ENCODE assay signal across 12 mouse cellular contexts in genomic region chr9:123006071-123006470, GRCm38 (mm10). TPM values are rescaled to one million over a fixed set of nuclear protein-coding genes. Genes with fewer than 3 reads are reported as not detected.
DNase-seq lines count a peak whose midpoint lies in the region; ATAC-seq and TF ChIP-seq lines count a peak whose summit lies in the region.
"Had no signal": no experiment of that assay in that cellular context is flagged by ENCODE, and none has a peak within 500 bp of the region (broad histone marks: within the 10 kb centered on the region; RNA-seq: fewer than 3 reads in every experiment).

No protein-coding gene starts in this region.

- ATAC-seq in CD4-positive, CD25-positive, alpha-beta regulatory T cell, adult 4 months = peak; percentile 41
- no peak for ATAC-seq in G1E (ENCODE audit: extremely low read depth, insufficient number of reproducible peaks, low FRiP score, poor library complexity, severe bottlenecking)
- ATAC-seq in monocyte, adult 5-6 weeks (replicated peaks; ENCODE audit: insufficient number of reproducible peaks, low FRiP score, low TSS enrichment, poor library complexity, severe bottlenecking) = 0 out of 2 replicates have a peak, but pooled peaks have one; percentile 35
- ATAC-seq: forebrain, embryonic 13.5 days had no signal

- peak; percentile 70 for TF ChIP-seq CTCF in layer of hippocampus, adult 2 months (conservative IDR thresholded peaks at IDR 0.05)
- peak; percentile 28 for TF ChIP-seq CTCF in G1E (IDR thresholded peaks at IDR 0.05; ENCODE audit: low read depth, low read length)

- H3K27ac ChIP-seq in layer of hippocampus, adult 2 months = no peak overlapping the region
- H3K27ac ChIP-seq: forebrain, embryonic 13.5 days; liver, embryonic 15.5 days had no signal

- peaks cover 97% of the 10 kb centered on the region for H3K36me3 ChIP-seq in G1E (replicated peaks)

- H3K9me3 ChIP-seq in G1E (replicated peaks) = no peaks in the 10 kb centered on the region
- H3K9me3 ChIP-seq: forebrain, embryonic 13.5 days; liver, embryonic 15.5 days had no signal

- DNase-seq in layer of hippocampus, adult 2 months (ENCODE audit: low spot score in 2 of 2) = no peak
- DNase-seq in layer of hippocampus, postnatal 10 days (ENCODE audit: low spot score in 2 of 2) = no peak
- DNase-seq in G1E (ENCODE audit: low spot score) = no peak
- no peak for DNase-seq in frontal cortex, postnatal 36 days (ENCODE audit: low spot score in 2 of 2)
- no peak for DNase-seq in spleen, postnatal 4 days (ENCODE audit: low spot score in 2 of 2)
- DNase-seq: cerebellum, adult 11-12 months; heart, postnatal 10 days; spleen, adult 18-20 months had no signal

- no peaks in the 10 kb centered on the region for H3K27me3 ChIP-seq in G1E (ENCODE audit: insufficient read depth, low read length)
- H3K27me3 ChIP-seq: forebrain, embryonic 13.5 days; liver, embryonic 15.5 days had no signal

- H3K4me3 ChIP-seq in layer of hippocampus, adult 2 months = no peak overlapping the region
- H3K4me3 ChIP-seq in G1E (ENCODE audit: low read depth, low read length) = no peak overlapping the region
- H3K4me3 ChIP-seq: forebrain, embryonic 13.5 days; liver, embryonic 15.5 days had no signal

- H3K4me1 ChIP-seq in G1E (ENCODE audit: insufficient read depth, low read depth, low read length) = 0 out of 2 replicates have a peak, but pooled peaks cover 3% of the 10 kb centered on the region
- H3K4me1 ChIP-seq: forebrain, embryonic 13.5 days; liver, embryonic 15.5 days had no signal

RNA-seq across cellular contexts. Expression of gene Tmem42, which starts 15.1 kb away (rescaled TPM):
- 10 to 100 TPM; 24.1 to 25.1 TPM for total RNA-seq in layer of hippocampus, adult 2 months (2021)
- total RNA-seq in layer of hippocampus, postnatal 10 days (2021) = 10 to 100 TPM; 35.0 to 38.8 TPM
- polyA plus RNA-seq in CD4-positive, CD25-positive, alpha-beta regulatory T cell, adult 4 months (2017; shearing (Covaris generic)) = 10 to 100 TPM; 15.1 to 18.6 TPM
- total RNA-seq in G1E (2014; fragmentation: Nextera tagmentation) = 2.8 and 5.1 TPM in 2 replicates
- 8.0 and 8.2 TPM in 2 replicates for total RNA-seq in G1E (2017)
- polyA plus RNA-seq in G1E (2012) = 2.1 and 4.7 TPM in 2 replicates
- total RNA-seq in monocyte, adult 5-6 weeks (2017) = 3.2 to 5.0 TPM (median 3.9 TPM) in 3 replicates

RNA-seq across cellular contexts. Expression of gene Tgm4, which starts 28.5 kb away (rescaled TPM):
- 1 to 10 TPM; 2.9 to 3.7 TPM for total RNA-seq in layer of hippocampus, adult 2 months (2021)
- total RNA-seq in layer of hippocampus, postnatal 10 days (2021) = 1 to 10 TPM in 1 of 2 experiments, under 1 TPM in 1; 0.74 to 1.4 TPM
- polyA plus RNA-seq in CD4-positive, CD25-positive, alpha-beta regulatory T cell, adult 4 months (2017; shearing (Covaris generic)) = 1 to 10 TPM in 1 of 2 experiments, under 1 TPM in 1; 0.83 to 1.7 TPM
- total RNA-seq in G1E (2014; fragmentation: Nextera tagmentation) = not detected in 2 replicates
- total RNA-seq in G1E (2017) = 0.17 and 0.33 TPM in 2 replicates
- polyA plus RNA-seq in G1E (2012) = not detected in 2 replicates
- 0.97 to 1.4 TPM in 2 of 3 replicates, not detected in the other for total RNA-seq in monocyte, adult 5-6 weeks (2017)
- total RNA-seq: heart, postnatal 10 days had no signal
- polyA plus RNA-seq: forebrain, embryonic 13.5 days had no signal

RNA-seq across cellular contexts. Expression of gene Kif15, which starts 55.2 kb away (rescaled TPM):
- total RNA-seq in layer of hippocampus, adult 2 months (2021) = 1 to 10 TPM in 1 of 2 experiments, under 1 TPM in 1; 0.79 to 1.6 TPM
- 1 to 10 TPM; 5.0 to 7.9 TPM for total RNA-seq in layer of hippocampus, postnatal 10 days (2021)
- 1 to 10 TPM; 5.7 to 8.5 TPM for polyA plus RNA-seq in CD4-positive, CD25-positive, alpha-beta regulatory T cell, adult 4 months (2017; shearing (Covaris generic))
- total RNA-seq in G1E (2014; fragmentation: Nextera tagmentation) (255 and 272 TPM in 2 replicates), G1E (2017) (197 and 222 TPM in 2 replicates)
- polyA plus RNA-seq in G1E (2012) = 16.9 and 23.5 TPM in 2 replicates
- 7.2 to 11.6 TPM (median 8.7 TPM) in 3 replicates for total RNA-seq in monocyte, adult 5-6 weeks (2017)

RNA-seq across cellular contexts. Expression of gene 1110059G10Rik, which starts 55.3 kb away (rescaled TPM):
- 10 to 100 TPM; 21.2 to 23.6 TPM for total RNA-seq in layer of hippocampus, adult 2 months (2021)
- 10 to 100 TPM; 18.7 to 22.6 TPM for total RNA-seq in layer of hippocampus, postnatal 10 days (2021)
- polyA plus RNA-seq in CD4-positive, CD25-positive, alpha-beta regulatory T cell, adult 4 months (2017; shearing (Covaris generic)) = 10 to 100 TPM; 25.4 to 31.7 TPM
- total RNA-seq in G1E (2014; fragmentation: Nextera tagmentation) = 8.7 and 22.0 TPM in 2 replicates
- 38.1 and 45.7 TPM in 2 replicates for total RNA-seq in G1E (2017)
- polyA plus RNA-seq in G1E (2012) = 1.6 and 3.0 TPM in 2 replicates
- 31.8 to 48.4 TPM (median 37.1 TPM) in 3 replicates for total RNA-seq in monocyte, adult 5-6 weeks (2017)

Comparison
In these comparisons a context has a peak if more than half of its experiments do, and no peak if none do; other contexts are left out.
1. RNA of gene Kif15, which starts 55.2 kb away (total RNA-seq): 197 to 272 TPM in G1E; 7.2 to 11.6 TPM in monocyte, adult 5-6 weeks, 5.0 to 7.9 TPM in layer of hippocampus, postnatal 10 days and 0.79 to 1.6 TPM in layer of hippocampus, adult 2 months; every median in the first group is over 10 times any median in the second.